Mouse (Mus musculus): ENCODE data around the gene Akap13.

Akap13 gene

DNA sequence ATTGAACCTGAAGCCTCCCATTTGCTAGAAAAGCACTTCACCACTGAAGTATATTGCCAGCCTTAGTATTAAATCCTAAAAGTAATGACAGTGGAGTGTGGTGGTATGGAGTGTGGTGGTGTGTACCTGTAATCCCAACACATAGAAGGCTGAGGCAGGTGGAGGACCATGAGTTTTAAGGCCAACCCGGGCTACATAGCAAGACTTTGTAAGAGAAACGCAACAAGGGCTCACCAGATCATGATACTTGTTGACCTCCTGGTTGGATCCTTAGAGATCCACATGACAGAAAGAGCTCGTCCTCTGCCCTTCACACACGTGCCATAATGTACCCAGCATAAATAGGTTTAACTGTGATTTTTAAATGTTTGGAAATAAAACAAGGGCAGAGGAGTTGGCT is 254.6 kb downstream of the Akap13 start:
- ChIA-PET CTCF (no interaction called here), POLR2A (no interaction called here)

- CTCF ChIA-PET = interaction anchor here in 2 of 4 experiments (0.7 kb wide), 2 partner anchors 122 to 243 kb away, joined by 3 to 5 read pairs; no protein-coding TSS in a partner anchor
- POLR2A ChIA-PET = no interaction called here
These were observed 255.6 kb downstream of the Akap13 start for GRCm38 (mm10) chr7:75710920-75711319.

- POLR2A ChIA-PET = no interaction called here
- CTCF ChIA-PET = interaction anchor here in 2 of 4 experiments (0.7 kb wide), 2 partner anchors 121 to 244 kb away, joined by 3 to 5 read pairs; no protein-coding TSS in a partner anchor
These were observed 256.1 kb downstream of the Akap13 start for GRCm38 (mm10) chr7:75711436-75711835.

DNA sequence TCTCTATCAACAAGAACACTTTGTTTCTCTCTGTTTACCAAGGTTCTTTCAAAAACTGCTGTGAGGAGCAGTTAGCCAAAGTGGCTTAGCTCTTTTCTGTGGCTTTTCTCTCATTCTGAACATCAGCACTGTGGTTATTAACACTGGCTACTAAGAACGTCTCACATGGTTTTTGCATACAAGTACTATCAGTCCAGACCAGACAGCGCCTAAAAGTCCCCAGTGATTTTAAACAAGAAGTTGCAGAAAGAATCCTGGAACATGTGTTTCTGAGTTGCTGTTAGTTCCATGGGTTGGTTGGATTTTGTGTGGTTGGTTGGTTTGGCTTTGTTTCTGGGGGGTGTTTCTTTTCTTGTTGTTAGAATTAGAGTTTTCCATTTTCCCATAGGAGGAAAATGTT is 257.5 kb downstream of the Akap13 start:
- POLR2A ChIA-PET = no interaction called here
- CTCF ChIA-PET = no interaction called here

DNA sequence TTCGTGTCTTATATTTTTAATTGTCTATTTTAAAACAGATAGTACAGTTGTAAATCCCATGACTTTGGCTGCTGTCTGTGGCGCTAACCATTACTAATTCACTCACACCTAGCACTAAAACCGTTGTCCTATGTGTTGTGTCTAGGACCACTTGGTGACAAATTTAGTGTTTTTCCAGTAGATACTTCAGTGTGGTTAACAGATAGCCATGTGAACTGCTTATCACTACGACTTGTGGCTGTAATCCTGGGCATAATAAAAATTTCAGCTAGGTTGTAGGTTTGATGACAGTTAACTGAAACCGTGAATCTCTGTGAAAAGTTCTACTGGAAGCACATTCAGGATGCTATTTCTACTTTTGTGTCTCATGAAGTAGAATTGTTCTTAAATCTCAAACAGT is 258.6 kb downstream of the Akap13 start:
- ChIA-PET CTCF (no interaction called here), POLR2A (no interaction called here)

- ChIA-PET CTCF (no interaction called here), POLR2A (no interaction called here)
These were observed 259.7 kb downstream of the Akap13 start for GRCm38 (mm10) chr7:75715026-75715425.

DNA sequence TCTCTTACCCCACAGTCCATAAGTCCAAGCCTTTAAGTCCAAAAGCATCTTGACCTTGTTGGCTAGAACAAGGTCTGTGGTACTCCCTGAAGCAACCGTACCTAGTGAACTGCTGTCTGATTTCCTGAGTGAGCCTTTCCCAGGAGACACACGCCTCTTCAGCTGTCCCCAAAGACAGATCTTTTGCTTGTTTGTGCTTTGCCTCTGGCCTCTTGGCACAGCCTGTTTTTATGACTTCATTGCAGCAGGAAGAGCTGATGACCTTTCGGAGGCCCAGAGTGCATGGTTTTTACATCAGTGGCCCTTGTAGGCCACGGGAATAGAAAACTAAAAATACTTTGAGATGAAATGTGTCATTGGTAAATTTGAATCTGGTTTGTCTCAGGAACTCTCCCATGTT is 260.6 kb downstream of the Akap13 start:
- POLR2A ChIA-PET = no interaction called here
- CTCF ChIA-PET = no interaction called here

- ChIA-PET CTCF (no interaction called here), POLR2A (interaction anchor here in 1 of 4 experiments (1.0 to 1.1 kb wide), 2 partner anchors 9 to 51 kb away, joined by 3 read pairs; no protein-coding TSS in a partner anchor)
These were observed 262.0 kb downstream of the Akap13 start for GRCm38 (mm10) chr7:75717349-75717748.

- ChIA-PET POLR2A (interaction anchor here in 1 of 4 experiments (1.4 kb wide), 1 partner anchor 34 kb away, joined by 3 read pairs; no protein-coding TSS in a partner anchor), CTCF (interaction anchor here in 1 of 4 experiments (0.8 kb wide), 1 partner anchor 159 kb away, joined by 3 read pairs; no protein-coding TSS in a partner anchor)
These were observed 266.0 kb downstream of the Akap13 start for GRCm38 (mm10) chr7:75721302-75721701.

- ChIA-PET POLR2A (interaction anchor here in 1 of 4 experiments (1.6 kb wide), 1 partner anchor 104 kb away, joined by 5 read pairs; no protein-coding TSS in a partner anchor), CTCF (interaction anchor here in 1 of 4 experiments (0.6 kb wide), 1 partner anchor 168 kb away, joined by 3 read pairs; no protein-coding TSS in a partner anchor)
These were observed 268.7 kb downstream of the Akap13 start for GRCm38 (mm10) chr7:75724012-75724411.

DNA sequence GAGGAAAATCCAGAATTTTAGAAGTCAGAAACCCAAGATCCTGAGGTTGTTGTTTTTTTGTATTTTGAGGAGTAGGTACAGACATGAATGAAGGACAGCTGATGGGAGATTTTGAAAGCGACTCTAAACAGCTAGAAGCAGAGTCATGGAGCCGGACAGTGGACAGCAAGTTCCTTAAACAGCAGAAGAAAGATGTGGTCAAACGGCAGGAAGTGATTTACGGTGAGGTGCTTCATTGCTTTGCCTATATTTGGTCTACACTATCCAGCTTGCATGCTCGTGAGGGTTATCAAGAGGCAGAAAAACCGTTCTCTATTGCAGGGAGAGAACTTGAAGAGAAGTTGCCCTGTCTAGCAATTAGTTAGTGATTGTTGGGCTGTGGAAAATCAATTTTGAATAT is 270.6 kb downstream of the Akap13 start:
- CTCF ChIA-PET = interaction anchor here in 1 of 4 experiments (0.6 kb wide), 1 partner anchor 1357 kb away, joined by 7 read pairs; no protein-coding TSS in a partner anchor
- POLR2A ChIA-PET = no interaction called here

- CTCF ChIA-PET = interaction anchor here in 1 of 4 experiments (0.6 kb wide), 1 partner anchor 100 kb away, joined by 3 read pairs; no protein-coding TSS in a partner anchor
- POLR2A ChIA-PET = no interaction called here
These were observed 271.5 kb downstream of the Akap13 start for GRCm38 (mm10) chr7:75726867-75727266.

- ChIA-PET POLR2A (interaction anchor here in 1 of 4 experiments (0.6 kb wide), 1 partner anchor 272 kb away, joined by 3 read pairs; no protein-coding TSS in a partner anchor), CTCF (no interaction called here)
These were observed 274.3 kb downstream of the Akap13 start for GRCm38 (mm10) chr7:75729652-75730051.

- ChIA-PET CTCF (no interaction called here), POLR2A (interaction anchor here in 1 of 4 experiments (0.6 kb wide), 1 partner anchor 273 kb away, joined by 3 read pairs; no protein-coding TSS in a partner anchor)
These were observed 274.9 kb downstream of the Akap13 start for GRCm38 (mm10) chr7:75730216-75730615.

- CTCF ChIA-PET = no interaction called here
- POLR2A ChIA-PET = no interaction called here
These were observed 276.6 kb downstream of the Akap13 start for GRCm38 (mm10) chr7:75731951-75732350.

DNA sequence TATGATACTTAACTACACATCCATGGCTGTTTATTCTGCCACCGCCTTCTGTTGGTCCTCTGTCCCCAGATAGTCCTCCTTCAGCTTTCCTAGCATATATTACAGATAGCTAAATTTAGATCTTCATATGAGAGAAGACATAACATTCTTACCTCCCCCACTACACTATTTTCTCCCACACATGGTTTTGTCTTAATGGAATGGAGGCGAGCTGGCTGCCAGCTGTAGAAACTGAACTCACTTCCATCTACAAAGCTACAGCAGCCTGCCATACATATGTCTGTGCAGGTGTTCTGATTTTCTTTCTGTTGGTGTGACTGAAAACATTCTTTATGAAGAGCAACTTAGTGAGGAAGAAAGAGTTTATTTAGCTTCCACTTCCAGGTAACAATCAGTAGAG is 277.8 kb downstream of the Akap13 start:
- POLR2A ChIA-PET = interaction anchor here in 1 of 4 experiments (0.6 to 1.2 kb wide), 2 partner anchors 15 to 635 kb away, joined by 3 to 5 read pairs; no protein-coding TSS in a partner anchor
- CTCF ChIA-PET = interaction anchor here in 2 of 4 experiments (0.7 to 1.5 kb wide), 2 partner anchors 9 to 362 kb away, joined by 3 read pairs; no protein-coding TSS in a partner anchor

DNA sequence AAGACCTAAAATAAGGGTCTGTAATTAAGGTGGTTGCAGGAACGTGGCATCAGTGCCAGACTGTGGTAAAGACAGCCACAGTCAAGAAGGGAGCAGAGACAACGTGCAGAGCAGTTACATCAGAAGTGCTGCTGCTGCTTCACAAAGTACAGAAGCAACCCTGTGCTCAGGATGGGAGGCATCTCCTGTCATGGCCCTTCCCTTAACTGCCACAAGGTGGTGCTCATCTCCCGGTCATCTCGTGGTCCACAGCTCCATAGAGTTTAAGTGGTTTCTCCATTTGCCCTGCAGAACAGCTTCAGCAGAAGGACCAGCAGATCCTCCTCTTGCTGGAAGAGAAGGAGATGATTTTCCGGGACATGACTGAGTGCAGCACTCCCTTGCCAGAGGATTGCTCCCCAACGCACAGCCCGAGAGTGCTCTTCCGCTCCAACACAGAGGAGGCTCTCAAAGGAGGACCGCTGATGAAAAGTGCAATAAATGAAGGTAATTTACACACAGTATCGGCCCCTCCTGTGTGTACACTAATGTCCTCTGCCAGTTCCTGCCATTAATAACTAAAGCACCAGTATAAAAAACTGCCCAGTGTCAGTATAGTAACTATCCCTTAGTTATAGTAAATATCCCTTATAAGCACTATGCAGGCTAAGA is 283.9 kb downstream of the Akap13 start:
- ChIA-PET CTCF (interaction anchor here in 3 of 4 experiments (0.6 to 1.6 kb wide), 12 partner anchors 8 to 369 kb away, joined by 3 to 9 read pairs (median 4); no protein-coding TSS in a partner anchor), POLR2A (interaction anchor here in 2 of 4 experiments (0.6 to 0.7 kb wide), 2 partner anchors 8 to 114 kb away, joined by 3 read pairs; no protein-coding TSS in a partner anchor)

GRCm38 (mm10) chr7:75744528-75744927 is 289.2 kb downstream of the Akap13 start:
- POLR2A ChIA-PET = interaction anchor here in 2 of 4 experiments (0.7 kb wide), 2 partner anchors 9 to 37 kb away, joined by 3 read pairs; no protein-coding TSS in a partner anchor
- CTCF ChIA-PET = interaction anchor here (0.6 to 2.1 kb wide), 7 partner anchors 25 to 166 kb away, joined by 3 to 12 read pairs (median 3); no protein-coding TSS in a partner anchor

GRCm38 (mm10) chr7:75744978-75745638 is 289.8 kb downstream of the Akap13 start:
- ChIA-PET POLR2A (interaction anchor here in 3 of 4 experiments (0.7 to 1.6 kb wide), 8 partner anchors 9 to 127 kb away, joined by 3 to 10 read pairs (median 4); no protein-coding TSS in a partner anchor), CTCF (interaction anchor here (0.6 to 2.1 kb wide), 9 partner anchors 11 to 165 kb away, joined by 3 to 12 read pairs (median 6); no protein-coding TSS in a partner anchor)
